18 mouse cellular contexts compared by ENCODE assay signal in the genomic region with DNA sequence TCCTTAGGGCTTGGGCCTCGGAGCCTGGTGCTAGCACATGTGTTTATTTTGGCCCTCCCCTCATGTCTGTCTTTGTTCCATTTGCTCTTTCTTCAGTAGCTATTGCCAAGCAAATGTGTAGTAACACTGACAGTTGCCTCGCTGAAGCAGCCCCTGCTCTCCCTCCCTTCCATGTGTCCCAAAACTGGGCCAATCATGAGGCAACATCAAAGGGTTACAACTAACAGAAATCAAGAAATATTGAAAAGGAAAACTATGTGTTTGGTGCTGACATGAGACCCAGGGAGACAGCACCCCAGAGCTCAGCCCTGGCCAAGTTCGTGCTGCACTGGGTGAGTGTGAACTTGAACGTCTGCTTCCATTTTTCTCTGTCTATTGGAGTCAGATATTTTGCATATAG.
A peak's percentile ranks its signal among the peaks of the same experiment; 100 is the strongest.
DNase-seq lines count a peak whose midpoint lies in the region; ATAC-seq and TF ChIP-seq lines count a peak whose summit lies in the region.
"Had no signal": no experiment of that assay in that cellular context is flagged by ENCODE, and none has a peak within 500 bp of the region (broad histone marks: within the 10 kb centered on the region; RNA-seq: fewer than 3 reads in every experiment).

No protein-coding gene starts in this region.

- H3K9ac ChIP-seq in neural tube, embryonic 13.5 days, result no peak overlapping the region
- no peak overlapping the region for H3K9ac ChIP-seq in hindbrain, embryonic 14.5 days
- H3K9ac ChIP-seq in intestine, embryonic 15.5 days, result no peak overlapping the region
- H3K9ac ChIP-seq: heart, embryonic 12.5 days; liver, embryonic 14.5 days had no signal

- ATAC-seq in neural tube, embryonic 13.5 days (ENCODE audit: low read depth), result peak; percentile 36; the same call in 1 of the 2 replicates
- no peak for ATAC-seq in hindbrain, embryonic 14.5 days (ENCODE audit: low FRiP score)
- no peak for ATAC-seq in intestine, embryonic 15.5 days

- no peaks in the 10 kb centered on the region for H3K27me3 ChIP-seq in neural tube, embryonic 13.5 days
- H3K27me3 ChIP-seq in hindbrain, embryonic 14.5 days (ENCODE audit: control insufficient read depth, insufficient read depth, low read length), result no peaks in the 10 kb centered on the region
- no peaks in the 10 kb centered on the region for H3K27me3 ChIP-seq in intestine, embryonic 15.5 days (replicated peaks)
- H3K27me3 ChIP-seq: heart, embryonic 12.5 days had no signal

- no peak overlapping the region for H3K4me2 ChIP-seq in neural tube, embryonic 13.5 days
- H3K4me2 ChIP-seq in hindbrain, embryonic 14.5 days (replicated peaks), result no peak overlapping the region
- H3K4me2 ChIP-seq in intestine, embryonic 15.5 days (replicated peaks), result no peak overlapping the region
- H3K4me2 ChIP-seq: heart, embryonic 12.5 days had no signal

- H3K27ac ChIP-seq in layer of hippocampus, adult 2 months, result peak overlapping the region; percentile 43
- H3K27ac ChIP-seq in neural tube, embryonic 13.5 days (replicated peaks), result peak overlapping the region; percentile 88
- peak overlapping the region; percentile 58 for H3K27ac ChIP-seq in hindbrain, embryonic 14.5 days
- no peak overlapping the region for H3K27ac ChIP-seq in intestine, embryonic 15.5 days
- H3K27ac ChIP-seq: liver, embryonic 14.5 days had no signal

- H3K9me3 ChIP-seq in neural tube, embryonic 13.5 days, result no peaks in the 10 kb centered on the region
- no peaks in the 10 kb centered on the region for H3K9me3 ChIP-seq in hindbrain, embryonic 14.5 days (ENCODE audit: control insufficient read depth, low read length)
- H3K9me3 ChIP-seq in intestine, embryonic 15.5 days, result no peaks in the 10 kb centered on the region
- H3K9me3 ChIP-seq: heart, embryonic 12.5 days had no signal

- H3K36me3 ChIP-seq in neural tube, embryonic 13.5 days, result no peaks in the 10 kb centered on the region
- H3K36me3 ChIP-seq in hindbrain, embryonic 14.5 days (replicated peaks; ENCODE audit: control insufficient read depth, insufficient read depth), result no peaks in the 10 kb centered on the region
- H3K36me3 ChIP-seq in intestine, embryonic 15.5 days, result no peaks in the 10 kb centered on the region
- H3K36me3 ChIP-seq: G1E; heart, embryonic 12.5 days had no signal

- 45% methylated on average over 4 of the region's 4 CpGs for WGBS in neural tube, embryonic 13.5 days
- WGBS in hindbrain, embryonic 14.5 days, result 37% methylated on average over 4 of the region's 4 CpGs
- 65% methylated on average over 4 of the region's 4 CpGs for whole genome bisulfite sequencing in intestine, embryonic 15.5 days

- no peak overlapping the region for H3K4me3 ChIP-seq in layer of hippocampus, adult 2 months
- H3K4me3 ChIP-seq in neural tube, embryonic 13.5 days, result no peak overlapping the region
- no peak overlapping the region for H3K4me3 ChIP-seq in hindbrain, embryonic 14.5 days (replicated peaks; ENCODE audit: low read length)
- H3K4me3 ChIP-seq in intestine, embryonic 15.5 days (replicated peaks), result no peak overlapping the region
- H3K4me3 ChIP-seq: heart, embryonic 12.5 days; myocyte had no signal

- no peak for TF ChIP-seq CTCF in layer of hippocampus, adult 2 months (conservative IDR thresholded peaks at IDR 0.05)

- H3K4me1 ChIP-seq in neural tube, embryonic 13.5 days (replicated peaks), result peaks cover 43% of the 10 kb centered on the region
- peaks cover 16% of the 10 kb centered on the region for H3K4me1 ChIP-seq in hindbrain, embryonic 14.5 days (replicated peaks; ENCODE audit: control insufficient read depth, insufficient read depth, low read length)
- no peaks in the 10 kb centered on the region for H3K4me1 ChIP-seq in intestine, embryonic 15.5 days (replicated peaks)

- DNase-seq in layer of hippocampus, adult 2 months (ENCODE audit: low spot score in 2 of 2), result no peak
- DNase-seq in layer of hippocampus, adult 9-10 months (ENCODE audit: low spot score), result no peak
- DNase-seq in neural tube, embryonic 10.5 days (ENCODE audit: extremely low spot score, low spot score), result no peak
- DNase-seq in hindbrain, embryonic 14.5 days (ENCODE audit: low spot score), result no peak
- DNase-seq in spleen, postnatal 36 days (ENCODE audit: low spot score in 2 of 2), result no peak
- DNase-seq: adrenal gland, adult 2 months; gastrocnemius, postnatal 36 days; kidney, adult 8-10 months; kidney, postnatal 36 days; layer of hippocampus, postnatal 36 days; left cerebral cortex, postnatal 4 days; right cerebral cortex, postnatal 14 days had no signal
